Mouse (Mus musculus) cerebellum, adult 11 months (tissue): ENCODE results near the gene Gpbp1.

Experiments
- DNase-seq: peaks from one replicate; pipeline ENCODE4 v3.0.0; 2022

Gene Gpbp1

DNA sequence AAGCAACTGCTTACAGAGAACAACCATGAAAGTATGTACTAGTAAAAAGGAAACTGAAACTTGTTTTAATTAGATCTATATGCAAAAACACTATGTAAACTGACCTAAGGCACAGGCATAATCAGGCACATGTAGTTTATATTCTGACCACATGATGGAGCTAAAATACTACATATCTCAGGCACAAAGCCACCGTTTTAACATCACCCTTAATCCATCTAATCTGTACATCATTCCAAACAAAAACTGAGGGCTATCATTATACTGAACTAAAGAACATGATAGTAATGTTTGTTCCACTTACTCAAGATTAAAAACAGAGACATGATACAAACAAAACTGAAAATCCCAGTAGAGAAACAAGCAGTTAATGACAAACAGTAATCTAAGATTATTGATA, 28.5 kb downstream of the Gpbp1 start:
- DNase-seq, result no peak

DNA sequence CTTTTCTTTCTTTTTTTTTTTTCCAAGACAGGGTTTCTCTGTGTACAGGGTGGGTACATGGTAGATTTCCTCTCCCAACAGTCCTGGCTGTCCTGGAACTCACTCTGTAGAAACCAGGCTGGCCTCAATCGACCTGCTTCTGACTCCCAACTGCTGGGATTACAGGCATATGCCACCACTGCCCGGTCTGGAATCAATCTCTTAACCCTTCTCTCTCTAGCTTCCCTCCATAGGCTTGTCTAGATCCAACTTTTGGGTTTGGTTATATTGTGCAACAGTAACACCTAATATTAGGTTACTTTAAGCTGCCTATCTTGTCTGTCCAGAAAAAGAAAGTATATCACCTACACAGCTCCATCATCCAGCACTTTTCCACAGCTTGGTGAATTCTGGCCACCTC, 33.1 kb downstream of the Gpbp1 start:
- no peak for DNase-seq

GRCm38 (mm10) chr13:111444325-111444724, 45.6 kb downstream of the Gpbp1 start:
- no peak for DNase-seq

DNA sequence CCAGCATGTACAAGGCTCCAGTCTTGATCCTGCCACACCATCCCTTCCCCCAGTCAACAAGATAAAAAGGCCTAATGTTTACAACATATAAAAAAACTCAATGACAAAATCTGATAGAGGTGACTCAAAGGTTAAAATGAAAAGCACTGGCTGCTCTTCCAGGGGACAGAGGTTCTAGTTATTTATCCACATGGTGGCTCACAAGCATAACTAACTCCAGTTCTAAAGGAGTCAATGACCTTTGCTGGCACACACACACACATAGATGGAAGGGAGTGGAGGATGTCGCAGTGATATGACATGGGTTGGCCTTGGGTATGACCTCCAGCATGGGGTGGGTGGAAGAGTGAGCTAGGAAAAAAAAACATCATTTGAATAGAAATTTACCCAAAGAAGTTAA, 58.7 kb downstream of the Gpbp1 start:
- DNase-seq, result no peak

DNA sequence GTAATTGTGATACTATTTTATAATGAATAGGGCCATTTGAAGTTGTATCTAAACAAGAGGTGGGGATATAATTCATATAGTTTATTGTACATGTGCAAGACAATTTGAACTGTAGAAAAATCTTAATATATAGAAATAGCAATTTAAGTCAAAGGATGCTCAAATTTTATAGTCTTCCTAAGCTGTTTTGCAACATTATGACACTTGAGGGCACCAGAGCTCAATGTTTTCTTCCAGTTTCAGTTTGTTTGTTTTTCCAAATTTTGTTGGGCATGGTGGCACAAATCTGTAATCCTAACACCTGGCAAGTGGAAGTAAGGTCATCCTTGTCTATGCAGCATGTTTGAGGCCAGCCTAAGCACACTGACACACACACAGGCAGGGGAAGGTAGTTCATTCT, 68.6 kb downstream of the Gpbp1 start:
- no peak for DNase-seq

DNA sequence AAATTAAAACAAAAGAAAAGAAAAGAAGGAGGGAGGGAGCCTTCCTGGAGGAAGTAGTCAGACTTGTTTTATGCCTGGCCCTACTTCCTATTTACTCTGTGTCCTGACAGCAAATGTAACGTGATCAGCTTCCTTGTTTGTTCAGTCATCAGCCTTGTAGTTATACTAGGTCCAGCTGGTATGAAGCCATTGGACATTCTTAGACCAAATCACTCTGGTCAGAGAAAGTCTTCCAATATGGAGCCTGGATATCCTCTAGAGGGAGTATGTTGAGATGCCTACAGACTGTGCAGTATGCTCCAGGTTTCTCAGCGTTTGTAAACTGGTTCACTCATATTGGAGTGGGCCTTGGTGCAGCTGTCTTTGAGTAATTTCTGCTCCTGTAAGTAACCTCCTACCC, 71.8 kb downstream of the Gpbp1 start:
- no peak for DNase-seq

- DNase-seq, result peak; percentile 33
Measured at GRCm38 (mm10) chr13:111413156-111413555, 76.8 kb downstream of the Gpbp1 start.

GRCm38 (mm10) chr13:111410831-111411230, 79.1 kb downstream of the Gpbp1 start:
- DNase-seq, result peak; percentile 16

DNA sequence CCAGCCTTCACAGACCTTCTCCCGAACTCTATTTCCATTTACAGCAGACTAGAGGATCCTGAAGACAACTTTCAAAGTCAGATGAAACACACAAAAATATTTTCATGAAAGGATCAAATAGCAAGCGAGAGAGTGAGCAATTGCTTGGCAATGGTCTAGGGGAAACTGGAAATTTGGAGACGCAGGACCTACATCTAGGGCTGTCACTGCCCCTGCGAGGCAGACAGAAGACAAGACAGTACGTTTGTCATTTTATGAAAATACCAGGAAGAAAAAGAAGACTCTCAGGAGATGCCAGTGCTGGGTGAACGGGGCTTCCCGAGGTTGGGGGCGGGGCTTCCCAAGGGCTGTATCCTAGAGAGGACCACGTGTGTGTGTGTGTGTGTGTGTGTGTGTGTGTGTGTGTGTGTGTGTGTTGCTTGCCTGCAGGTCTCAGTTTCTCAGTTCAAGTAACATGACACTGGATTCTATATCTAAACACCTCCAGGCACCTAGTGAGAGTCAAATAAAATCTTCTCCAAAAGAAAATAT, 83.0 kb downstream of the Gpbp1 start:
- DNase-seq, result no peak

GRCm38 (mm10) chr13:111405956-111406355, 84.0 kb downstream of the Gpbp1 start:
- DNase-seq, result no peak

DNA sequence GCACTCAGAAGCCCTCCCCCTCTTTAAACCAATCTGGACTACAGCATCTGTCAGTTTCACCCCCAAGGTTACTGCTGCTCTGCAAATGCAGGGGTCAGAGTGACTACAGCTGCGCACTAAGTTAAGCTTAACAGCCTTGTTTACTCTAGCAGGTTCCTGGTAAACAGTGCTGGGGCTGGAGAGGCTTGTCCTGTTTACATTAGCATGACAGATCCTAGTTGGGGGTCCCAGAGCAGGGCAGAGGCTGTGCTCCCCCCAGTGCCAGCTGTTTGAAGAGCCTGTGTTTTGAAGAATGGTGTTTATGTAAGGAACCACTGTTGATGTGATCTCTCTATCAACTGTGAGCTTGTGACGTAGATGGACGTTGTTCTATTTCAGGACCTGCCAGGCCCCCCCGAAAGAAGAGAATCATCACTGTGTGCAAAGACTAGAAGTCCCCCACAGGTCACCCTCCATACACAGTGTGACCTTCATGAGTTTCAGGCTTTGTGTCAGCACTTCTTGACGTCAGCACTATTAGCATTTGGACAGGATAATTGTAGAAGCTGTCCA, 92.2 kb downstream of the Gpbp1 start:
- no peak for DNase-seq

DNA sequence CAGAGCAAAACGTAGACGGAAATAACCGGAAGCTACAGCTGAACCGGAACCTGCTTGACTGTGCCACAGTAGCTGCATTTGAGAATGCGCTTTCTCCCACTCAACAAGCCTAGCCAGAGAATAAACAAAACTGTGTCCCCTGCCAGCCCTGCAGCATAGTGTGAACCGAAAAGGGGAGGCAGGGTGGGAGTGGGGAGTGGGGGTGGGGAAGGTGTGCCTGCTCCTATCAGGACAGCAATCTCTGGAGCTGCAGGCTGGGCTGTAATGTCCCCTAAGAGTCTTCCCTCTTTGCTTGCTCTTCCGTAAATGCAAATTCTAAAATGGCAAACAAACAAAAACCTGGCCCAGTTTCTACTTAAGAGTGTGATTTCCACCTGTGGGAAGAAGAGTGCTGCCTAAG, 92.8 kb downstream of the Gpbp1 start:
- no peak for DNase-seq

GRCm38 (mm10) chr13:111395528-111395927, 94.4 kb downstream of the Gpbp1 start:
- DNase-seq, result no peak

DNA sequence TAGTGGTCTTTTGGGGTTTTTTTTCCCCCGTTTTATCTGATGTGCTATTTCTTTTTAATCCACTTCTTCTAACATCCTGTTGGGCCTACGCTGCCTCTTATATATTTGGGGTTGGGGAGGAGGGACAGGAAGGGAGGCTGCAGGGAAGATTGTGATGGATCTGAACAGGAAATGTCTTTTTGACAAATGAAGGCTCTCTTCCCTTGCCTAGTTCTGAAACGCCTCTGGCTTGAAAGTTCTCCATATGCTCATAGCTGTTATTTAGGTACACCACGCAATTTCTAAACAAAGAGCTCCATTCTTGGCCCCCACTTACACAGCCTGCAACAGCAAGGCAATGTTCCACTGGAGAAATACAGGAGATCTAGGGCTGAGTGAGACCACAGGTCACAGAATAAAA, 95.0 kb downstream of the Gpbp1 start:
- no peak for DNase-seq

GRCm38 (mm10) chr13:111394341-111394740, 95.6 kb downstream of the Gpbp1 start:
- no peak for DNase-seq

GRCm38 (mm10) chr13:111393426-111393825, 96.5 kb downstream of the Gpbp1 start:
- DNase-seq, result no peak

- no peak for DNase-seq
Measured at GRCm38 (mm10) chr13:111391426-111391825, 98.5 kb downstream of the Gpbp1 start.

DNA sequence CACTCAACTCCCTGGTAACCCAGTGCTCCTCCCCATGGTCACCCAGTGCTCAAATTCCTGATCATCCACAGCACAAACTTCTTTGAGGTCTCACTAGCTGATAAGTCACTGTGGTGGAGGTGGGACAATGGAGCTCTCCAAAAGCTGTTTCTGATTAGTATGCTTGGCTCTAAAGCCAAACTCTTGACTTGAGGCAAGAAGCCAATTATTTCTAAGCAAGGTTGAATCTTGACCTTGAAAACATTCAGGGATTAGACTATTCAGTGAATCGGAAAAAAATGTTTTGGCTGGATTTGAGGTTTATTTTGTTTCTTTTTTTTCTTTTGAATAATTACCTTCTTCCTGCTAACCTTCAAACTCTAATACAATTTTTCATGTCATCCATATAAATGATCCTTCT, 98.9 kb downstream of the Gpbp1 start:
- no peak for DNase-seq

GRCm38 (mm10) chr13:111384011-111384985, 105.6 kb downstream of the Gpbp1 start:
- no peak for DNase-seq
